Mouse (Mus musculus) heart, postnatal 10 days (tissue): ENCODE measurements around the gene Fgf15. TPM values are rescaled to one million over a fixed set of nuclear protein-coding genes. Genes with fewer than 3 reads are reported as not detected.

Experiments used
- DNase-seq, 2 experiments: peaks; one replicate each; pipeline ENCODE4 v3.0.0; 2021
- intact Hi-C: fragments of 180-260 bp; cut with DNase I; formaldehyde crosslinking; loops from one replicate; pipeline ENCODE4 v1.15.1; 2025
- total RNA-seq, 2 experiments: library from RNA; stranded (reverse); gene quantifications; 2 replicates each; pipeline ENCODE4 v1.2.3; 2021

Gene Fgf15
- total RNA-seq, 2 experiments from 2014 or later = not detected

- peak in 1 of 2 experiments; percentile 3 for DNase-seq
- intact Hi-C loops = no loop called here
Observed at GRCm38 (mm10) chr7:144928009-144928888, 31.9 kb downstream of the Fgf15 start.

GRCm38 (mm10) chr7:144928889-144929210, 32.5 kb downstream of the Fgf15 start:
- peak in 1 of 2 experiments; percentile 2 for DNase-seq
- intact Hi-C loops = no loop called here

GRCm38 (mm10) chr7:144929506-144929905, 33.2 kb downstream of the Fgf15 start:
- DNase-seq = peak in 1 of 2 experiments; percentile 7

GRCm38 (mm10) chr7:144929931-144930330, 33.6 kb downstream of the Fgf15 start:
- no peak for DNase-seq
- intact Hi-C loops = no loop called here

More at GRCm38 (mm10) chr7:144929506-144929905, 33.2 kb downstream of the Fgf15 start:
- intact Hi-C loops = no loop called here

GRCm38 (mm10) chr7:144931778-144932177, 35.4 kb downstream of the Fgf15 start:
- peak; percentile 31 to 61 for DNase-seq
- intact Hi-C loops = no loop called here

GRCm38 (mm10) chr7:144932389-144932937, 36.1 kb downstream of the Fgf15 start:
- intact Hi-C loops = no loop called here
- DNase-seq = peak in 1 of 2 experiments; percentile 12

GRCm38 (mm10) chr7:144933336-144933735, 37.0 kb downstream of the Fgf15 start:
- intact Hi-C loops = no loop called here
- DNase-seq = peak; percentile 60 to 66

DNA sequence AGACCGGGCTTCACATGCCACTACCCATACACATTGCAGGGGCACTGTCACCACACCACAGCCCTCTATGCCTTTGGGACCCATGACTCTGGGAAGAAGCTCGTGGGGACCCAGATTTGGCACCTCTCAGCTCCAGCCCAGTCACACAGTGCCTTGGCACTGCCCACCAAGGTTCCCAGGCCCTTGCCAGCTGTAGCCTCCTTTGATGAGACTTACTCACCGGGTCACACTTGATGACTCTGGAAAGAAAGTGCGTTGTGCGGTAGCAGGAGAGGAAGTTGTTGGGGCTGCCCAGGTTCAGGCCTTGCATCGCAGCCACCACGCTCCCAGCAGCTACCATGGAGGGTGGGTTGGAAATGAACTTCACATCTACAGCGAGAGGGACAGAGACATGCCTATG, 37.5 kb downstream of the Fgf15 start:
- intact Hi-C loops = no loop called here
- DNase-seq = peak; percentile 15 to 18

DNA sequence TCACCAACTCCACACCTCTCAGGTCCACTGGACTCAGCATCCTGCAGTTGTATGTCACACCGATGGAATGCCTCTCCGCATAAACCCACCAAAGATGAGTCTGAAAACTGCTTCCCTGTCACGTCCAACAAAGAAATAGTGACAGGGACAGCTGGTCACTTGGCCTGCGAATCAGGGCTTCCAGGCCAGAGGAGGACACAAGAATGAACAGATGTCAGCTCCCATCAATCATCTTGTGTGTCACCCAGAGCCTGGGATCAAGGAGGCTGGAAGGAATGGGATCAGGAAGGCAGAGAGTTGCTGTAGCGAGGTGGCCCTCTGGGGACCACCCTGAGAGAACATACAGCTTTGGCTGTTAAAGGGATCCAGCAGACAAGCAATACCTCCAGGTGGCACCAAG, 38.6 kb downstream of the Fgf15 start:
- no peak for DNase-seq
- intact Hi-C loops = no loop called here

DNA sequence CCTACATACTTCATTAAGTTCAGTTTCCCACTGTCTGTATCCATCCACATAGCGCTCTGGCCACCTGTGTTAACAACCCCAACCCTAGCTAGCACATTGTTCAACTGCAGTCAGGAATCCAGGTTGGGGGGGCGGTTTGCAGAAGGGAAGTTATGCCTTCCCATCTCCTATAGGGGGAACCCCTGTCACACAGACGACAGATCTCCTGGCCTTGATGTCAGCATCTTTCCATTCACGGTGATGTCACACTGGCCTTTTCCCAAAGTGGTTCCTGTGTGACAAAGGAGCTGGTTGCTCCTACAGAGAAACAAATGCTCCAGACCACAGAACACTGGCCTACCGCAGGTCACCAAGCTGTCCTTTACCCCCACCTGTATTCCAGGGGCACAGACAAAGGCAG, 39.2 kb downstream of the Fgf15 start:
- intact Hi-C loops = no loop called here
- peak; percentile 63 to 76 for DNase-seq

DNA sequence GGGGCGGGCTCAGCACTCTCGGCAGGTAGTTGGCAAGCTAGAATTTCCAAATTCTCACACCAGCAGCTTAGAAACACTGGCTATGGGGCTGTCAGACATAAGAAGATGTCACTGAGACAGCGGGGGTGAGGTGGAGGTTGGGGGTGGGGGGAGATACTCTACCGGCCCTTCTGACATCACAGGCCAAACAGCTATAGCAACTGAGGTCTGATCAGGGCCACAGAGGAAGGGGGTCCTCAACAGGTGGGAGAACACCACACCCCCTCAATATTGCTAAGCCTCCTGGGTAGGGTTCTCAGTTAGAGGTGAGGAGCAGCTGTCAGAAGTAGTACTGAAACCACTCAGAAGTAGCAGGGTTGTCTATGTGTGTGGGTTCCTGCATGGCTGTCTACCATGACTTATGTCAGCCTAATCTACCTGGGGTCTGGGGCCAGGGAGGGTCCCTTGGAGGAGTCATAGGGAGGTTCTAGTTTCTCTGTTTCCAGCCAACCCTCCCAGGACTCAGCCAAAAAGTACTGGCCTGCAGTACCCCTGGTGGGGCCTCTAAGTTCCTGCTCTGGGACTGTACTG, 40.1 kb downstream of the Fgf15 start:
- DNase-seq = no peak
- intact Hi-C loops = no loop called here

- DNase-seq = peak; percentile 92 to 96
- intact Hi-C loops = loop anchor here (1.0 kb wide), 3 partner anchors 177 to 306 kb away; no protein-coding TSS in a partner anchor
Observed at GRCm38 (mm10) chr7:144937490-144937889, 41.2 kb downstream of the Fgf15 start.

GRCm38 (mm10) chr7:144937899-144938517, 41.7 kb downstream of the Fgf15 start:
- intact Hi-C loops = loop anchor here (1.0 to 2.0 kb wide), 4 partner anchors 87 to 305 kb away; no protein-coding TSS in a partner anchor
- peak; percentile 32 to 46 for DNase-seq

DNA sequence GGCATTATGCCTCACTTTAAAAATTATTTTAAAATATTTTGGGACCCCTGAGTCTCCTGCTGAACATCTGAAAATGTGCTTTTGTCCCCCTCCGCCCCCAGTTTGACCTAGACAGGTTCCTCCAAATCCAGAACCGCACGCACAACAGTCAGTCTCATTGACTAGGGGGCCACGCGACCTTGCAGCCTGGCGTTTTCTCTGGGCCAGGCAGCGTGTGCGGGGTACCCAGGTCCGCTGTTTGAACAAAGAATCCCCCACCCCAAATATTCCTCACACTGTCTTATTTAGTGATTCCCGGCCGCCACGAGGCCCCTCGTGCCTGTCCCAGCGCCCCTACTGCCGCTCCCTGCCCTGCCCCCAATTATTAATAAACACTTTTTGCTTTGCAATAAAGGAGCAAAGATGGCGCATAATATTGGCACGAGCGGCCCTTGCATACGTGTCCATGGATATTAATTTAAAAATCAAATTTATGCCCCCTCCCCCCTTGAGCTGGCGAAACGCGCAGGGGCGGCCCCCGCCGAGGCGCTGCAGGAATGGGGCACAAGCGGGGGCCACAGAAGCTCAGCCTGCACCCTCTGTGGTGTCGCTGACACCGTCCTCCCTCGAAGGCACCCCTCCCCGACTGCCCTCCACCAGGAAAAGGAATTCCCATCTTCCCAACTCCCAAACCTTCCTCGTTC, 42.5 kb downstream of the Fgf15 start:
- peak; percentile 26 to 36 for DNase-seq
- intact Hi-C loops = loop anchor here (1.0 to 2.0 kb wide), 2 partner anchors 86 to 172 kb away; no protein-coding TSS in a partner anchor

GRCm38 (mm10) chr7:144939344-144940002, 43.1 kb downstream of the Fgf15 start, which contains the start of gene Ccnd1:
Gene Ccnd1 (minus strand): TSS chr7:144939925.
- DNase-seq = peak; percentile 82 to 83
- intact Hi-C loops = loop anchor here (1.0 to 2.0 kb wide), 3 partner anchors 85 to 172 kb away; no protein-coding TSS in a partner anchor

DNA sequence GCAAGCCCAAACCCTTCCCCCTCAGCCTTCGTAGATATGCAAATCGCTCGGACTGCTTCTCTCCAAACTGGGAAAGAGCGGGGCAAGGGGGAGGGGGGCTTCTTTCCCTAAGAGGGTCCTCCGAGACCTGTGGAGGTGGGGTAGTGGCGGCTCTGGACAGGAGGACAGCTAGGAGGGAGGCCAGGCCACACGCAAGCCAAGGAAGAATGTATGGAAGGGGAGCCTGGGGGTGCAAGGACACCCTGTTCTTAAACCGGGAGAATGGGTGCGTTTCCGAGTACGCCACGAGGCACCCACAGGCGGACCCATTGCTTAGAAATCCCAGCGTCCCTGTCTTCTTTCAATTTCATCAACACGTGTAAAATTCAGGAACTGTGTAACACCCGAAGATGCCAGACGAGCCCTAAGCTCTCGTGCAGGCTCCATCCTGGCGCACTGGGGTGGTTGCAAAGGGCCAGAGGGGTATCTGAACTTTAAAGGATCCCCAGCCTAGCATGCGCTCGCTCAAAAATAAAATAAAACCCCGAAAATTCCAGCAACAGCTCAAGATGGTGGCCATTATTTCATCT, 43.8 kb downstream of the Fgf15 start:
- peak; percentile 50 to 57 for DNase-seq
- intact Hi-C loops = loop anchor here (2.0 kb wide), 1 partner anchor 91 kb away; no protein-coding TSS in a partner anchor

DNA sequence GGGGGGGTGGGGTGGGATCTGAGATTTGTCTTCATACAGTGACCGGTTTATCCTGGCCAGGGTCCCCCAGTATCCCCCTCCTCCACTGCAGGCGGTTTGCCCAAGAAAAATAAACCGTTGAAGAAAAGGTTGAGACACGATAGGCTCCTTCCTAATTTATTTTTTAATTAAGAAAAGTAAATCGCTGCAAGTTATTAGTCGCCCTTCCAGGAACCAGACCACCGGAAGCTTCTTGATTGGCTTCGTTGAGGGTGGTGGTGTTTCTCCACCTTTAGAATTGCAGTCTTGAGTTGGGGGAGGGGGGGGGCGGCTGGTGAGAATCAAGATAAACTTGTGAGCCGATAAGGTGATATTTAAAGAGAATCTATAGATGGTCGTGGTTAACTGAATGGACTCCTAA, 44.3 kb downstream of the Fgf15 start:
- intact Hi-C loops = loop anchor here (2.0 kb wide), 1 partner anchor 90 kb away; no protein-coding TSS in a partner anchor
- DNase-seq = no peak

DNA sequence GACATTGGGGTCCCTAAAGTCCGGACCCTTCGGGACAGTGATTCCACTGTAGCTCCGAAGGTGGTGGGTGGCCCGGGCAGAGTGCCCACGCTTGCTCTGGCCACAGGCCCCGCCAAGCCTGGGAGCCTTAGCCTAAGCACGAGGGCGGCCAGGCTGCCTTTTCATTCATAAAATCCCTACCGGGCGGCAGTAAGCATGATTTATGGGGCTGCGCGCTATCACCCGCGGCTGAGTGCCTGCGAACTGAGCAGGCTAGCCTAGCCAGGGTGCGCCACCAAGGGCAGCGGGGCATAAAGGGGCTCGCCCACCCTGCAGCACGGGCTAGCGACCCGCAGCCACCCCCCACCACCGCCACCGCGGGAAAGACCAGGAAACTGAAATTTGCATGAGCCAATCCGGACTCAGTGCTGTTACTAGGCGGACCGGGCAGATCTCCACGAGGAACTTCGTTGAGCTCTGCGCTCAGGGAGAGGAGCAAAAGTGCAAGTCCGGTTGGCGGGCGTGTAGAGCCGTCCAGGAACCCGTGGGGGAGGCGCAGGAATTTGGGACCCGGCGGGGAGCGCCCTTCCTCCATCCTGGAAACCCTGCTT, 45.0 kb downstream of the Fgf15 start:
- intact Hi-C loops = loop anchor here (1.0 to 2.0 kb wide), 2 partner anchors 56 to 89 kb away; no protein-coding TSS in a partner anchor

More for the DNA sequence above, 45.0 kb downstream of the Fgf15 start:
- peak; percentile 94 for DNase-seq
